Mouse (Mus musculus) liver, adult 2 months (tissue): ENCODE results near the gene Mybpc2. TPM values are rescaled to one million over a fixed set of nuclear protein-coding genes. Genes with fewer than 3 reads are reported as not detected.

Source experiments
- DNase-seq: peaks from one replicate; pipeline ENCODE4 v3.0.0-alpha.2; 2011; ENCODE audit warnings: low read depth, low spot score; ENCODE audit errors: extremely low read depth
- H3K27ac ChIP-seq: fragments of 200-500 bp; replicated peaks from 2 replicates; pipeline ENCODE4 v1.5.1; 2012; ENCODE audit warnings: low read depth, mild to moderate bottlenecking, control low read depth, inconsistent platforms, low read length; ENCODE audit not compliant: insufficient read depth
- H3K27me3 ChIP-seq: fragments of 200-500 bp; 2 replicates; pipeline ENCODE4 v1.6.1; 2012; ENCODE audit warnings: mild to moderate bottlenecking, moderate library complexity, low read length, inconsistent platforms; ENCODE audit not compliant: control insufficient read depth, insufficient read depth
- H3K36me3 ChIP-seq: fragments of 200-500 bp; 2 replicates; pipeline ENCODE4 v1.6.1; 2012; ENCODE audit warnings: low read length, inconsistent platforms; ENCODE audit not compliant: control insufficient read depth, insufficient read depth
- H3K4me1 ChIP-seq: fragments of 200-500 bp; 2 replicates; pipeline ENCODE4 v1.6.1; 2011; ENCODE audit warnings: low read length; ENCODE audit not compliant: control insufficient read depth, insufficient read depth
- H3K4me3 ChIP-seq: fragments of 200-500 bp; 2 replicates; pipeline ENCODE4 v1.5.1; 2011; ENCODE audit warnings: low read depth, mild to moderate bottlenecking, control low read depth, low read length, moderate library complexity; ENCODE audit not compliant: insufficient read depth
- H3K79me2 ChIP-seq: fragments of 200-500 bp; 2 replicates; pipeline ENCODE4 v1.6.1; 2012; ENCODE audit warnings: inconsistent platforms, mild to moderate bottlenecking, low read length, moderate library complexity; ENCODE audit not compliant: control insufficient read depth, insufficient read depth
- H3K9ac ChIP-seq: fragments of 200-500 bp; 2 replicates; pipeline ENCODE4 v1.6.1; 2012; ENCODE audit warnings: low read depth, mild to moderate bottlenecking, control low read depth, inconsistent platforms, low read length
- CTCF ChIP-seq: fragments of 200-500 bp; IDR thresholded peaks from 2 replicates; pipeline ENCODE4 v1.5.1; 2011; ENCODE audit warnings: low read depth, low read length, control low read depth
- POLR2A ChIP-seq: fragments of 200-500 bp; IDR thresholded peaks from 2 replicates; pipeline ENCODE4 v1.6.1; 2011; ENCODE audit warnings: low read length, control low read depth; ENCODE audit not compliant: insufficient read depth; ENCODE audit errors: extremely low read depth
- WGBS: fragments of 180-500 bp; shearing (Covaris S2); methylation state at CpG from one replicate; pipeline ENCODE4 v1.1.7; 2018; 5-methylcytosine and 5-hydroxymethylcytosine counted together
- polyA plus RNA-seq: library from polyadenylated mRNA; depleted of rRNA; stranded (reverse); fragments of >200 nt; gene quantifications from 2 replicates; pipeline ENCODE4 v1.2.3, GENCODE M21; 2012; rRNA removed
- total RNA-seq: library from RNA; depleted of rRNA; stranded (reverse); fragments of >200 nt; gene quantifications from 2 replicates; pipeline ENCODE4 v1.2.3, GENCODE M21; 2014; rRNA removed

Mybpc2 gene
- total and polyA plus RNA-seq, 2 experiments: 0.55 TPM; not detected in 1

DNA sequence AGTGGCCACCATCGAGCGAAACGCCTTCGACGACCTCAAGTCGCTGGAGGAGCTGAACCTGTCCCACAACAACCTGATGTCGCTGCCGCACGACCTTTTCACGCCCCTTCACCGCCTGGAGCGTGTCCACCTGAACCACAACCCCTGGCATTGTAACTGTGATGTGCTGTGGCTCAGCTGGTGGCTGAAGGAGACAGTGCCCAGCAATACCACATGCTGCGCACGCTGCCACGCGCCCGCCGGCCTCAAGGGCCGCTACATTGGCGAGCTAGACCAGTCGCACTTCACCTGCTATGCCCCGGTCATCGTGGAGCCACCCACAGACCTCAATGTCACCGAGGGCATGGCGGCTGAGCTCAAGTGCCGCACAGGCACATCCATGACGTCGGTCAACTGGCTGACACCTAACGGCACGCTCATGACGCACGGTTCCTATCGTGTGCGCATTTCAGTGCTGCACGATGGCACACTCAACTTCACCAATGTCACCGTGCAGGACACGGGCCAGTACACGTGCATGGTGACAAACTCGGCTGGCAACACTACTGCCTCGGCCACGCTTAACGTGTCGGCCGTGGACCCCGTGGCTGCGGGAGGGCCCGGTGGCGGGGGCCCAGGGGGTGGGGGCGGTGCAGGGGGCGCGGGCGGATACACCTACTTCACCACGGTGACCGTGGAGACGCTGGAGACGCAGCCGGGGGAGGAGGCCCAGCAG is 62.8 kb downstream of the Mybpc2 start:
- Histone ChIP-seq H3K9ac (no peak overlapping the region), H3K27me3 (peaks cover 8% of the 10 kb centered on the region), H3K36me3 (no peaks in the 10 kb centered on the region), H3K4me3 (no peak overlapping the region), H3K4me1 (peaks cover 3% of the 10 kb centered on the region; the same call in 1 of the 2 replicates), H3K27ac (no peak overlapping the region), H3K79me2 (peaks cover 8% of the 10 kb centered on the region; the same call in 1 of the 2 replicates)
- no peak for DNase-seq
- 41% methylated on average over 57 of the region's 57 CpGs for WGBS
- no peak for TF ChIP-seq POLR2A
- TF ChIP-seq CTCF: no peak

DNA sequence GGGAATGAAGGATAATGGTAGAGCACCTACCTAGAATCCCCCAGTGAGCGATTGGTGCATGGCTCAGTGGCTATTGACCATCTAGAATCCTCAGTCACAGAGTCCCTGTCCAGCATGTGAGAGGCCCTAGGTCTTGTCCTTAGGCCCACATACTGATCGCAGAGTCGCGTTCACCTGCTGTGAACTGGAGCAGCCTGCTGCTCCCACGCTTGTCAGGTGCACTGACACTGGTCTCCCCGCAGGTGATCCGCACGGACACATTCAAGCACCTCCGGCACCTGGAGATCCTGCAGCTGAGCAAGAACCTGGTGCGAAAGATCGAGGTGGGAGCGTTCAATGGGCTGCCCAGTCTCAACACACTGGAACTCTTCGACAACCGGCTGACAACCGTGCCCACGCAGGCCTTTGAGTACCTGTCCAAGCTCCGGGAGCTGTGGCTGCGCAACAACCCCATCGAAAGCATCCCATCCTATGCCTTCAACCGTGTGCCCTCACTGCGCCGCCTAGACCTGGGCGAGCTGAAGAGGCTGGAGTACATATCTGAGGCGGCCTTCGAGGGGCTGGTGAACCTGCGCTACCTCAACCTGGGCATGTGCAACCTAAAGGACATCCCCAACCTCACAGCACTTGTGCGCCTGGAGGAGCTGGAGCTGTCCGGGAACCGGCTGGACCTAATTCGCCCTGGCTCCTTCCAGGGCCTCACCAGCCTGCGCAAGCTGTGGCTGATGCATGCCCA is 63.5 kb downstream of the Mybpc2 start:
- Histone ChIP-seq H3K4me3 (no peak overlapping the region), H3K27me3 (peaks cover 8% of the 10 kb centered on the region), H3K36me3 (no peaks in the 10 kb centered on the region), H3K79me2 (peaks cover 2% of the 10 kb centered on the region; the same call in 1 of the 2 replicates), H3K9ac (no peak overlapping the region), H3K4me1 (no peaks in the 10 kb centered on the region), H3K27ac (no peak overlapping the region)
- no peak for DNase-seq
- 65% methylated on average over 31 of the region's 31 CpGs for WGBS
- TF ChIP-seq POLR2A (no peak), CTCF (no peak)

DNA sequence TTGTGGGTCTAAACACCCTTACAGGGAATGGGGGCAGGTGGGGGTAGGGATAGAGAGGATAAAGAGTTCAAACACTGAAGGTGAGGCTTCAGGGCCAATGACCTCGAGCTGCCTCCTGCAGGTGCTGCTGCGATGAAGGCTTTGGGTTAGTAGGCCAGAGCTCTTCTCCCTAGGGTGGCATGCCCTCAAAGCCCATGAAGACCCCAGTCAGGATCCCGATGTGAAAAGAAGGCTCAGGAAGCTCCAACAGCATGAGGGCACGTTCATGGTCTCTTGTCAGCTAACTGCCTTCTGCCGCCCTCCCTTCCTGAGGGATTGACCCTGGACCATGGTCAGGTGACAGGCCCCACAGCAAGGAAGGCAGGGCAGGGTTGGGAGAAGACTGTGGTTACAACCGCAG is 64.4 kb downstream of the Mybpc2 start:
- TF ChIP-seq CTCF: no peak
- TF ChIP-seq POLR2A: no peak
- H3K79me2 ChIP-seq: no peaks in the 10 kb centered on the region
- 68% methylated on average over 6 of the region's 6 CpGs for WGBS

DNA sequence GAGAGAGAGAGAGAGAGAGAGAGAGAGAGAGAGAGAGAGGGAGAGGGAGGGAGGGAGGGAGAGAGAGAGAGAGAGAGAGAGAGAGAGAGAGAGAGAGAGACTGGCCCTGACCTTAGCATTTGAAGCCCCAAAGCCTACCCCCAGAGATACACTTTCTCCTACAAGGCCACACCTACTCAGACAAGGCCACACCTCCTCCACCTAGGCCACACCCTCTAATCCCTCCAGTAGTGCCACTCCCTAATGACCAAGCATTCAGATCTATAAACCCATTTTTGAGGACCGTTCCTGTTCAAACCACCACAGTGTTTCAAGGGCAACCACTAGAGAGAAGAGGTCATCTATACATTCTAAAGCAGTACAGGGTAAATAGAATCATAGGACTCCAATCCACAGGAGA is 68.2 kb downstream of the Mybpc2 start:
- Histone ChIP-seq H3K9ac (no peak overlapping the region), H3K27me3 (peaks cover 3% of the 10 kb centered on the region; the same call in 1 of the 2 replicates), H3K36me3 (no peaks in the 10 kb centered on the region), H3K4me3 (no peak overlapping the region), H3K27ac (no peak overlapping the region), H3K79me2 (no peaks in the 10 kb centered on the region), H3K4me1 (no peaks in the 10 kb centered on the region)
- WGBS: 88% methylated on average over 1 of the region's 1 CpGs
- TF ChIP-seq CTCF (no peak), POLR2A (no peak)
- no peak for DNase-seq

More for the DNA sequence above, 64.4 kb downstream of the Mybpc2 start:
- Histone ChIP-seq H3K27me3 (peaks cover 8% of the 10 kb centered on the region), H3K9ac (no peak overlapping the region), H3K36me3 (no peaks in the 10 kb centered on the region), H3K4me1 (no peaks in the 10 kb centered on the region), H3K27ac (no peak overlapping the region), H3K4me3 (no peak overlapping the region)
- no peak for DNase-seq

DNA sequence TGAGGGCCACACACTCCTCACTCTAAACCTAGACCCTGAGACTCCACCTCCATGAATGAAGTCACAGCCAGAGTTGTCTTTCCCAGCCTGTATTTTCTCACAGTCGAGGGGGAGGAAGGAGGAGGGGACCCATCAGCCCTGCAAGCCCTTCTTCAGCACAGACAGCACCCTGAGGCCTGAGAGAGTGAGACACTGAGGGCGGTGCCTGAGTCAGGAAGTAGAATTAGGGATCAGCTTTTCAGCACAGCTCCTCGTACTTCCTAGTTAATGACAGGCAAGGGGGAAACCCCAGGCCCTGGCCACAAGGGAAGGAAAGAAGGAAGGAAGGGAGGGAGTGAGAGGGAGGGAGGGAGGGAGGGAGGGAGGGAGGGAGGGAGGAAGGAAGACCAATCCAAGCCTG is 71.2 kb downstream of the Mybpc2 start:
- WGBS: 32% methylated on average over 3 of the region's 3 CpGs
- no peaks in the 10 kb centered on the region for H3K79me2 ChIP-seq
- DNase-seq: no peak
- no peak overlapping the region for H3K9ac ChIP-seq
- H3K4me1 ChIP-seq: no peaks in the 10 kb centered on the region
- TF ChIP-seq POLR2A (no peak), CTCF (no peak)
- H3K27me3 ChIP-seq: no peaks in the 10 kb centered on the region
- no peaks in the 10 kb centered on the region for H3K36me3 ChIP-seq
- no peak overlapping the region for H3K4me3 ChIP-seq
- H3K27ac ChIP-seq: no peak overlapping the region

Other genes starting within 250 kb of the Mybpc2 start
- 1.3 and 1.9 TPM in 2 replicates for gene Clec11a, start 217.8 kb downstream of the Mybpc2 start, total RNA-seq
- 2.0 and 2.4 TPM in 2 replicates for gene Clec11a, start 217.8 kb downstream of the Mybpc2 start, polyA plus RNA-seq
- under 0.01 TPM in 1 of 2 replicates, not detected in the other for gene Shank1, start 214.4 kb downstream of the Mybpc2 start, total RNA-seq
- gene Shank1, start 214.4 kb downstream of the Mybpc2 start, polyA plus RNA-seq: 0.04 and 0.06 TPM in 2 replicates
- 1.4 and 2.6 TPM in 2 replicates for gene Syt3, start 140.6 kb downstream of the Mybpc2 start, total RNA-seq
- gene Syt3, start 140.6 kb downstream of the Mybpc2 start, polyA plus RNA-seq: 4.9 and 7.1 TPM in 2 replicates
- not detected in 2 replicates for gene 1700008O03Rik, start 138.8 kb downstream of the Mybpc2 start, total RNA-seq
- 0.22 and 0.27 TPM in 2 replicates for gene 1700008O03Rik, start 138.8 kb downstream of the Mybpc2 start, polyA plus RNA-seq
- gene Lrrc4b, start 95.6 kb downstream of the Mybpc2 start, total RNA-seq: 0.07 TPM in 1 of 2 replicates, not detected in the other
- not detected in 2 replicates for gene Lrrc4b, start 95.6 kb downstream of the Mybpc2 start, polyA plus RNA-seq
- gene Aspdh, start 59.3 kb downstream of the Mybpc2 start, total RNA-seq: 146 and 158 TPM in 2 replicates
- gene Aspdh, start 59.3 kb downstream of the Mybpc2 start, polyA plus RNA-seq: 537 and 608 TPM in 2 replicates
- gene Josd2, start 56.7 kb downstream of the Mybpc2 start, total RNA-seq: 25.5 and 27.1 TPM in 2 replicates
- gene Josd2, start 56.7 kb downstream of the Mybpc2 start, polyA plus RNA-seq: 99.7 and 206 TPM in 2 replicates
- 29.7 and 40.5 TPM in 2 replicates for gene Emc10, start 28.1 kb downstream of the Mybpc2 start, total RNA-seq
- gene Emc10, start 28.1 kb downstream of the Mybpc2 start, polyA plus RNA-seq: 227 and 287 TPM in 2 replicates
- gene Fam71e1, start 28.1 kb downstream of the Mybpc2 start, total RNA-seq: 1.7 and 1.8 TPM in 2 replicates
- gene Fam71e1, start 28.1 kb downstream of the Mybpc2 start, polyA plus RNA-seq: 4.1 and 4.7 TPM in 2 replicates
- 0.18 and 0.81 TPM in 2 replicates for gene Spib, start 7.4 kb upstream of the Mybpc2 start, total RNA-seq
- gene Spib, start 7.4 kb upstream of the Mybpc2 start, polyA plus RNA-seq: 0.56 and 1.9 TPM in 2 replicates
- 2.4 and 4.0 TPM in 2 replicates for gene Pold1, start 24.2 kb upstream of the Mybpc2 start, total RNA-seq
- gene Pold1, start 24.2 kb upstream of the Mybpc2 start, polyA plus RNA-seq: 5.2 and 6.5 TPM in 2 replicates
- gene Nr1h2, start 29.3 kb upstream of the Mybpc2 start, total RNA-seq: 21.6 and 30.8 TPM in 2 replicates
- gene Nr1h2, start 29.3 kb upstream of the Mybpc2 start, polyA plus RNA-seq: 74.9 and 80.3 TPM in 2 replicates
- 0.65 and 1.6 TPM in 2 replicates for gene Napsa, start 47.7 kb upstream of the Mybpc2 start, total RNA-seq
- gene Napsa, start 47.7 kb upstream of the Mybpc2 start, polyA plus RNA-seq: 1.1 and 1.7 TPM in 2 replicates
- 0.37 and 1.2 TPM in 2 replicates for gene Kcnc3, start 66.0 kb upstream of the Mybpc2 start, total RNA-seq
- gene Kcnc3, start 66.0 kb upstream of the Mybpc2 start, polyA plus RNA-seq: 4.6 and 5.3 TPM in 2 replicates
- gene Myh14, start 146.2 kb upstream of the Mybpc2 start, total RNA-seq: 7.0 and 8.0 TPM in 2 replicates
- 5.6 and 6.0 TPM in 2 replicates for gene Myh14, start 146.2 kb upstream of the Mybpc2 start, polyA plus RNA-seq
- gene Izumo2, start 184.1 kb upstream of the Mybpc2 start, total RNA-seq: not detected in 2 replicates
- not detected in 2 replicates for gene Izumo2, start 184.1 kb upstream of the Mybpc2 start, polyA plus RNA-seq
- 8.6 and 12.7 TPM in 2 replicates for gene Vrk3, start 223.8 kb upstream of the Mybpc2 start, total RNA-seq
- gene Vrk3, start 223.8 kb upstream of the Mybpc2 start, polyA plus RNA-seq: 31.4 and 34.3 TPM in 2 replicates
- gene Zfp473, start 226.4 kb upstream of the Mybpc2 start, total RNA-seq: 0.07 and 0.28 TPM in 2 replicates
- gene Zfp473, start 226.4 kb upstream of the Mybpc2 start, polyA plus RNA-seq: 0.04 TPM in 1 of 2 replicates, not detected in the other